9 mouse cellular contexts compared by ENCODE assay signal in the genomic region with DNA sequence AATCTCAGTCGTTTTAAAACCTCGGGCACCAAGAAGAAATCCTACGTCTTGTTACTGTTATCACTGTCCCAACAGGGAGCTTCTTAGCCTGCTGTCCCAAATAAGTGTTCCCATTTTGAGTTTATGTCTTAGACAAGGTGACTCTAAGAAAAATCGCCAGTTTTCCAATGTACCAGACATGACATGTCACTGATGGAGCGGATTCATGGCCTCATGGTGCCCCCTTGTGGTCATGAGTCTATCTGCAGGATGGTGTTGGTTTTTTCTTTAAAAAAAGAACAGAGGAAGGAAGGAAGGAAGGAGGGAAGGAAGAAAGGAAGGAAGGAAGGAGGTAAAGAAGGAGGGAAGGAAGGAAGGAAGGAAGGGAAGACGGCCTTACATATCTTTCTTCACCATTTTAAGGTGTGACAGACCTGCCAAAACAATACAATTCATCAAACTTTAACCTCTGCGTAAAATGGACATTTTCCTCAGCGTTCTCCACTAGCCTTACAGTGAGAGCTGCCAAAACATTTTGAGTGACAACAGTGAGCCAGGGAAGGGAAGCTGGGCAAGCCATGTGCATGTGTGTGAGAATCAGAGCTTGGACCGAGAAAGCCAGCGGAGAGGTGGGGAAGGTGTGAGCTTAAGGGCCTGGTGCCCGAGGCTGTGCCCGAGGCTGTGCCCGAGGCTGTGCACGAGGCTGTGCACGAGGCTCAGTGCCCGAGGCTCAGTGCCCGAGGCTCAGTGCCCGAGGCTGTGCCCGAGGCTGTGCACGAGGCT. TPM values are rescaled to one million over a fixed set of nuclear protein-coding genes. Genes with fewer than 3 reads are reported as not detected.
DNase-seq lines count a peak whose midpoint lies in the region; ATAC-seq and TF ChIP-seq lines count a peak whose summit lies in the region.
"Had no signal": no experiment of that assay in that cellular context is flagged by ENCODE, and none has a peak within 500 bp of the region (broad histone marks: within the 10 kb centered on the region; RNA-seq: fewer than 3 reads in every experiment).

No protein-coding gene starts in this region.

- H3K4me1 ChIP-seq in heart, adult 2 months (ENCODE audit: control insufficient read depth, insufficient read depth, low read length), result no peaks in the 10 kb centered on the region
- no peaks in the 10 kb centered on the region for H3K4me1 ChIP-seq in ES-Bruce4 (ENCODE audit: control insufficient read depth, insufficient read depth, low read length)
- H3K4me1 ChIP-seq in forebrain, embryonic 12.5 days, result no peaks in the 10 kb centered on the region
- H3K4me1 ChIP-seq in kidney, postnatal 0 days (replicated peaks; ENCODE audit: insufficient read depth, low read length), result no peaks in the 10 kb centered on the region
- no peaks in the 10 kb centered on the region for H3K4me1 ChIP-seq in lung, embryonic 14.5 days (ENCODE audit: insufficient read depth)
- H3K4me1 ChIP-seq: limb, embryonic 13.5 days had no signal

- 64% methylated on average over 20 of the region's 20 CpGs for WGBS in heart, adult 2 months
- 69% methylated on average over 20 of the region's 20 CpGs for WGBS in forebrain, embryonic 12.5 days
- 65% methylated on average over 20 of the region's 20 CpGs for WGBS in kidney, postnatal 0 days
- 62% methylated on average over 20 of the region's 20 CpGs for WGBS in lung, embryonic 14.5 days

- peak; percentile 67; the same call in 1 of the 2 replicates for TF ChIP-seq EP300 in heart, adult 2 months (IDR thresholded peaks at IDR 0.05; ENCODE audit: insufficient read depth, low read depth, low read length)
- no peak for TF ChIP-seq EP300 in ES-Bruce4 (IDR thresholded peaks at IDR 0.05; ENCODE audit: insufficient read depth, low read depth, low read length)

- no peaks in the 10 kb centered on the region for H3K79me2 ChIP-seq in heart, adult 2 months (replicated peaks; ENCODE audit: control insufficient read depth, insufficient read depth, low read length)

- H3K4me3 ChIP-seq in heart, adult 2 months, result no peak overlapping the region
- no peak overlapping the region for H3K4me3 ChIP-seq in ES-Bruce4 (ENCODE audit: low read depth, low read length)
- no peak overlapping the region for H3K4me3 ChIP-seq in forebrain, embryonic 12.5 days (replicated peaks)
- H3K4me3 ChIP-seq in kidney, postnatal 0 days (replicated peaks; ENCODE audit: low read depth, low read length), result no peak overlapping the region
- H3K4me3 ChIP-seq in lung, embryonic 14.5 days (ENCODE audit: low read depth, low read length), result no peak overlapping the region
- H3K4me3 ChIP-seq: limb, embryonic 13.5 days had no signal

- intact Hi-C loops in heart, adult 2 months (cut with DNase I), result loop anchor here (1.0 to 10.0 kb wide), 3 partner anchors 111 to 1071 kb away; no protein-coding TSS in a partner anchor
- intact Hi-C loops in heart, postnatal 25 days (cut with DNase I), result loop anchor here (1.0 to 5.0 kb wide), 2 partner anchors 104 to 201 kb away; no protein-coding TSS in a partner anchor

- H3K9me3 ChIP-seq in ES-Bruce4 (replicated peaks; ENCODE audit: control insufficient read depth, insufficient read depth, low read length, poor library complexity, severe bottlenecking), result no peaks in the 10 kb centered on the region
- no peaks in the 10 kb centered on the region for H3K9me3 ChIP-seq in forebrain, embryonic 12.5 days
- no peaks in the 10 kb centered on the region for H3K9me3 ChIP-seq in kidney, postnatal 0 days (replicated peaks; ENCODE audit: low read length)
- no peaks in the 10 kb centered on the region for H3K9me3 ChIP-seq in lung, embryonic 14.5 days (ENCODE audit: low read depth, low read length)

- no peak overlapping the region for H3K27ac ChIP-seq in heart, adult 2 months
- no peak overlapping the region for H3K27ac ChIP-seq in ES-Bruce4 (ENCODE audit: insufficient read depth, low read length)
- no peak overlapping the region for H3K27ac ChIP-seq in forebrain, embryonic 12.5 days
- H3K27ac ChIP-seq in kidney, postnatal 0 days, result no peak overlapping the region
- no peak overlapping the region for H3K27ac ChIP-seq in lung, embryonic 14.5 days (ENCODE audit: low read depth)
- H3K27ac ChIP-seq: limb, embryonic 13.5 days had no signal

- H3K27me3 ChIP-seq in heart, adult 2 months (ENCODE audit: control insufficient read depth, insufficient read depth, low read length), result peaks cover 1% of the 10 kb centered on the region; the same call in 1 of the 2 replicates
- no peaks in the 10 kb centered on the region for H3K27me3 ChIP-seq in ES-Bruce4 (ENCODE audit: control insufficient read depth, insufficient read depth, low read length, poor library complexity, severe bottlenecking)
- H3K27me3 ChIP-seq in forebrain, embryonic 12.5 days, result peaks cover 13% of the 10 kb centered on the region
- no peaks in the 10 kb centered on the region for H3K27me3 ChIP-seq in kidney, postnatal 0 days (ENCODE audit: insufficient read depth, low read length)
- H3K27me3 ChIP-seq in lung, embryonic 14.5 days (ENCODE audit: insufficient read depth, low read length), result no peaks in the 10 kb centered on the region

- ATAC-seq in forebrain, embryonic 12.5 days (ENCODE audit: low FRiP score), result 0 out of 2 replicates have a peak, but pooled peaks have one; percentile 36
- ATAC-seq in kidney, postnatal 0 days (replicated peaks; ENCODE audit: low FRiP score, low read depth), result no peak
- ATAC-seq in lung, embryonic 14.5 days (ENCODE audit: insufficient read depth), result no peak

- H3K36me3 ChIP-seq in heart, adult 2 months (ENCODE audit: control insufficient read depth, insufficient read depth, low read length), result no peaks in the 10 kb centered on the region
- H3K36me3 ChIP-seq in ES-Bruce4 (ENCODE audit: control insufficient read depth, insufficient read depth, low read length, poor library complexity, severe bottlenecking), result no peaks in the 10 kb centered on the region
- no peaks in the 10 kb centered on the region for H3K36me3 ChIP-seq in forebrain, embryonic 12.5 days (replicated peaks)
- no peaks in the 10 kb centered on the region for H3K36me3 ChIP-seq in kidney, postnatal 0 days (ENCODE audit: insufficient read depth, low read length)
- H3K36me3 ChIP-seq in lung, embryonic 14.5 days (ENCODE audit: insufficient read depth), result no peaks in the 10 kb centered on the region
- H3K36me3 ChIP-seq: limb, embryonic 13.5 days had no signal

- DNase-seq in heart, adult 2 months, result peak; percentile 43 to 71
- no peak for DNase-seq in heart, postnatal 25 days (ENCODE audit: low spot score)
- DNase-seq in c-Kit-positive CD71-positive TER-119-negative erythroid progenitor cells, embryonic 14.5 days (ENCODE audit: low read depth), result peak; percentile 46
- DNase-seq in kidney, postnatal 0 days (ENCODE audit: low spot score), result peak; percentile 84
- DNase-seq in lung, embryonic 14.5 days, result peak; percentile 89
- DNase-seq in right cerebral cortex, postnatal 10 days (ENCODE audit: low spot score in 2 of 2), result peak; percentile 65 to 82

- no peak overlapping the region for H3K4me2 ChIP-seq in forebrain, embryonic 12.5 days
- no peak overlapping the region for H3K4me2 ChIP-seq in kidney, postnatal 0 days (ENCODE audit: low read length)
- no peak overlapping the region for H3K4me2 ChIP-seq in lung, embryonic 14.5 days
- H3K4me2 ChIP-seq: limb, embryonic 13.5 days had no signal

- H3K9ac ChIP-seq in heart, adult 2 months (ENCODE audit: low read depth, low read length), result no peak overlapping the region
- no peak overlapping the region for H3K9ac ChIP-seq in ES-Bruce4 (ENCODE audit: low read depth, poor library complexity, severe bottlenecking)
- no peak overlapping the region for H3K9ac ChIP-seq in forebrain, embryonic 12.5 days
- no peak overlapping the region for H3K9ac ChIP-seq in kidney, postnatal 0 days (ENCODE audit: low read depth, low read length)
- no peak overlapping the region for H3K9ac ChIP-seq in lung, embryonic 14.5 days
- H3K9ac ChIP-seq: limb, embryonic 13.5 days had no signal

- peak; percentile 87 for TF ChIP-seq CTCF in heart, adult 2 months (IDR thresholded peaks at IDR 0.05)
- TF ChIP-seq CTCF in ES-Bruce4 (IDR thresholded peaks at IDR 0.05; ENCODE audit: low read depth, low read length), result peak; percentile 9
- peak; percentile 97 for TF ChIP-seq CTCF in kidney, postnatal 0 days (IDR thresholded peaks at IDR 0.05; ENCODE audit: low read depth)
- peak; percentile 94 for TF ChIP-seq CTCF in lung, embryonic 14.5 days (IDR thresholded peaks at IDR 0.05; ENCODE audit: low read depth)

- TF ChIP-seq POLR2A in heart, adult 2 months (IDR thresholded peaks at IDR 0.05; ENCODE audit: insufficient read depth, low read depth, low read length), result no peak
- TF ChIP-seq POLR2A in ES-Bruce4 (IDR thresholded peaks at IDR 0.05; ENCODE audit: insufficient read depth, low read length), result no peak

RNA-seq across cellular contexts. Expression of a gene that starts 42.6 kb away (rescaled TPM):
- 10 to 100 TPM; 46.0 to 46.7 TPM for total RNA-seq in heart, adult 2 months (2021)
- polyA plus RNA-seq in heart, adult 2 months (2012; rRNA removed), result 9.7 and 11.9 TPM in 2 replicates
- 10 to 100 TPM; 44.9 to 50.9 TPM for total RNA-seq in heart, postnatal 25 days (2021)
- 147 and 167 TPM in 2 replicates for polyA plus RNA-seq in ES-Bruce4 (2011; ENCODE audit: insufficient read depth, insufficient read length, low read depth, missing spikeins)
- polyA plus RNA-seq in forebrain, embryonic 12.5 days (2016; fragmentation: Nextera tagmentation; extraction: Ambion mirVana), result 31.7 and 32.3 TPM in 2 replicates
- 15.1 and 16.4 TPM in 2 replicates for polyA plus RNA-seq in kidney, postnatal 0 days (2015; fragmentation: Nextera tagmentation; extraction: Ambion mirVana)
- 31.8 and 33.9 TPM in 2 replicates for polyA plus RNA-seq in lung, embryonic 14.5 days (2014; fragmentation: Nextera tagmentation; extraction: Ambion mirVana)

Comparison
In these comparisons a context has a peak if more than half of its experiments do, and no peak if none do; other contexts are left out.
1. CTCF ChIP-seq: peak in every context shown above with its lines; median percentile 97 in kidney, postnatal 0 days; 94 in lung, embryonic 14.5 days; 87 in heart, adult 2 months; 9 in ES-Bruce4.